Mouse (Mus musculus): ENCODE data around the gene Agmo.
A peak's percentile ranks its signal among the peaks of the same experiment; 100 is the strongest.

Gene Agmo

GRCm38 (mm10) chr12:37241566-37242021 is at the start of gene Agmo:
Gene Agmo, plus strand, starts transcription at chr12:37241641.
- peak; percentile 7 for DNase-seq

- DNase-seq: no peak
Observed at GRCm38 (mm10) chr12:37231119-37231518, 10.3 kb upstream of the Agmo start.

- DNase-seq: no peak
Observed at GRCm38 (mm10) chr12:37240975-37241565, 371 bp upstream of the Agmo start.

GRCm38 (mm10) chr12:37242484-37242883 is 1.0 kb downstream of the Agmo start:
- DNase-seq: no peak

- DNase-seq: no peak
Observed at GRCm38 (mm10) chr12:37244876-37245275, 3.4 kb downstream of the Agmo start.

GRCm38 (mm10) chr12:37251688-37252087 is 10.2 kb downstream of the Agmo start:
- DNase-seq: no peak

GRCm38 (mm10) chr12:37257099-37257498 is 15.7 kb downstream of the Agmo start:
- no peak for DNase-seq

- no peak for DNase-seq
Observed at GRCm38 (mm10) chr12:37259771-37260528, 18.5 kb downstream of the Agmo start.

- DNase-seq: no peak
Observed at GRCm38 (mm10) chr12:37263685-37264084, 22.2 kb downstream of the Agmo start.

GRCm38 (mm10) chr12:37268636-37269152 is 27.3 kb downstream of the Agmo start:
- DNase-seq: no peak

GRCm38 (mm10) chr12:37272660-37273059 is 31.2 kb downstream of the Agmo start:
- no peak for DNase-seq

GRCm38 (mm10) chr12:37273964-37274657 is 32.7 kb downstream of the Agmo start:
- no peak for DNase-seq

GRCm38 (mm10) chr12:37274658-37275019 is 33.2 kb downstream of the Agmo start:
- no peak for DNase-seq

GRCm38 (mm10) chr12:37306956-37307466 is 65.6 kb downstream of the Agmo start:
- DNase-seq: no peak

- DNase-seq: no peak
Observed at GRCm38 (mm10) chr12:37310786-37311185, 69.3 kb downstream of the Agmo start.

GRCm38 (mm10) chr12:37322860-37323259 is 81.4 kb downstream of the Agmo start:
- no peak for DNase-seq

GRCm38 (mm10) chr12:37334987-37335386 is 93.5 kb downstream of the Agmo start:
- no peak for DNase-seq

GRCm38 (mm10) chr12:37344225-37344624 is 102.8 kb downstream of the Agmo start:
- DNase-seq: no peak

- no peak for DNase-seq
Observed at GRCm38 (mm10) chr12:37345696-37346095, 104.3 kb downstream of the Agmo start.

- DNase-seq: no peak
Observed at GRCm38 (mm10) chr12:37392316-37392715, 150.9 kb downstream of the Agmo start.

GRCm38 (mm10) chr12:37402541-37402940 is 161.1 kb downstream of the Agmo start:
- no peak for DNase-seq

- DNase-seq: no peak
Observed at GRCm38 (mm10) chr12:37426350-37426749, 184.9 kb downstream of the Agmo start.

GRCm38 (mm10) chr12:37426750-37427149 is 185.3 kb downstream of the Agmo start:
- DNase-seq: no peak

Data from cerebellum, adult 9-11 months (tissue).